Mouse (Mus musculus): ENCODE results near the gene Rab4a. TPM values are rescaled to one million over a fixed set of nuclear protein-coding genes. Genes with fewer than 3 reads are reported as not detected.

Gene Rab4a
- polyA plus RNA-seq, 1 experiment from 2014 or later = 64.3 TPM

GRCm38 (mm10) chr8:123842086-123842485, 36.3 kb downstream of the Rab4a start:
- DNase-seq (ENCODE audit: low spot score) (no peak), ATAC-seq (ENCODE audit: low FRiP score) (no peak)
- no peak overlapping the region for H3K9ac ChIP-seq (ENCODE audit: low read depth, low read length)
- no peaks in the 10 kb centered on the region for H3K9me3 ChIP-seq (ENCODE audit: control insufficient read depth, low read length)
- H3K4me3 ChIP-seq (ENCODE audit: low read depth, low read length) = no peak overlapping the region
- no peak overlapping the region for H3K27ac ChIP-seq (ENCODE audit: low read depth, low read length)
- 92% methylated on average over 12 of the region's 12 CpGs for WGBS
- H3K4me2 ChIP-seq (replicated peaks; ENCODE audit: low read depth, low read length) = no peak overlapping the region
- no peaks in the 10 kb centered on the region for H3K27me3 ChIP-seq (ENCODE audit: control insufficient read depth, insufficient read depth, low read length)
- no peaks in the 10 kb centered on the region for H3K4me1 ChIP-seq (replicated peaks; ENCODE audit: control insufficient read depth, insufficient read depth, low read length)
- no peaks in the 10 kb centered on the region for H3K36me3 ChIP-seq (ENCODE audit: control insufficient read depth, insufficient read depth, low read length)

GRCm38 (mm10) chr8:123844341-123844740, 38.6 kb downstream of the Rab4a start:
- 69% methylated on average over 7 of the region's 7 CpGs for WGBS

DNA sequence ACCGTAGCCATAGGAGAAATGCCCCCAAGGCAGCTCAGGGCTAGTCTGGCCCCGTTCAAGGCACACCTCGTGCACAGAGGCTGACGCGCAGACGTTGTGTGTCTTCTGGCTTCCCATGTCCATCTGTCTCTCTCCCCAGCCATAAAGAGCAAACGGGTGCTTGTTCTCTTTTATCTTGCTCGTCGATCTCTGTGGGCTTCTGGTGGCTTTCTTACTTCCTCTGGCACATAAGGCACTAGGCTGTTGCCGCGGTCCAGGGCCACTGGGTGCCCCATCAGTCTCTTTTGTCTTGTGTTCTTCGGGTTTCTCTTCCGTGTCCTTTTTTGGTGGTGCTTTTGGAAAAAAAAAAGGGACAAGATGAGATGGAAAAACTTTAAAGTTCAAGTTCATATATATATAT, 39.3 kb downstream of the Rab4a start:
- Histone ChIP-seq H3K4me2 (replicated peaks; ENCODE audit: low read depth, low read length) (no peak overlapping the region), H3K27ac (ENCODE audit: low read depth, low read length) (no peak overlapping the region)
- no peak for ATAC-seq (ENCODE audit: low FRiP score)

More at GRCm38 (mm10) chr8:123844341-123844740, 38.6 kb downstream of the Rab4a start:
- H3K4me1 ChIP-seq (replicated peaks; ENCODE audit: control insufficient read depth, insufficient read depth, low read length) = no peaks in the 10 kb centered on the region
- H3K4me3 ChIP-seq (ENCODE audit: low read depth, low read length) = no peak overlapping the region
- H3K27ac ChIP-seq (ENCODE audit: low read depth, low read length) = no peak overlapping the region
- H3K36me3 ChIP-seq (ENCODE audit: control insufficient read depth, insufficient read depth, low read length) = no peaks in the 10 kb centered on the region
- H3K9ac ChIP-seq (ENCODE audit: low read depth, low read length) = no peak overlapping the region
- H3K4me2 ChIP-seq (replicated peaks; ENCODE audit: low read depth, low read length) = no peak overlapping the region
- H3K9me3 ChIP-seq (ENCODE audit: control insufficient read depth, low read length) = no peaks in the 10 kb centered on the region
- DNase-seq (ENCODE audit: low spot score) (no peak), ATAC-seq (ENCODE audit: low FRiP score) (no peak)
- H3K27me3 ChIP-seq (ENCODE audit: control insufficient read depth, insufficient read depth, low read length) = no peaks in the 10 kb centered on the region

DNA sequence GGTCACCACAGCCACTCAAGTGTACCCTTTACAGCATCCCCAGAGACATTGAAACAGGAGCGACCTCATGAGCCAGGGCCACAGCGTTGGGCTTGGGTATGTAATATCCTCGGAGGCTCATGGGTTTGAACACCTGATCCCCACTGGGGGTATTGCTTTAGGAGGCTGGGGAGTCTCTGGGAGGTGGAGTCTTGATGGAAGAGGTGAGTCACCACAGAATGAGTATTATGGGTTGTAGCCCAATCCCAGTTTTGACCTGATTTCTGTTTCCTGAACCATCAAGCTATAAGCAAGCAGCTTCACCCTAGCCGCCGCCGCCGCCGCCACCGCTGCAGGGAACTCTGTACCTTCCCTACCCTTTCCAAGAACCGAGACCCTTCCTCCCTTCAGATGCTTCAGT, 40.2 kb downstream of the Rab4a start:
- Histone ChIP-seq H3K4me3 (ENCODE audit: low read depth, low read length) (no peak overlapping the region), H3K9me3 (ENCODE audit: control insufficient read depth, low read length) (no peaks in the 10 kb centered on the region), H3K36me3 (ENCODE audit: control insufficient read depth, insufficient read depth, low read length) (no peaks in the 10 kb centered on the region), H3K4me1 (replicated peaks; ENCODE audit: control insufficient read depth, insufficient read depth, low read length) (no peaks in the 10 kb centered on the region), H3K9ac (ENCODE audit: low read depth, low read length) (no peak overlapping the region), H3K4me2 (replicated peaks; ENCODE audit: low read depth, low read length) (no peak overlapping the region), H3K27me3 (ENCODE audit: control insufficient read depth, insufficient read depth, low read length) (no peaks in the 10 kb centered on the region), H3K27ac (ENCODE audit: low read depth, low read length) (no peak overlapping the region)
- WGBS = 93% methylated on average over 10 of the region's 10 CpGs
- DNase-seq (ENCODE audit: low spot score) (no peak), ATAC-seq (ENCODE audit: low FRiP score) (no peak)

More for the DNA sequence above, 39.3 kb downstream of the Rab4a start:
- H3K36me3 ChIP-seq (ENCODE audit: control insufficient read depth, insufficient read depth, low read length) = no peaks in the 10 kb centered on the region
- H3K9ac ChIP-seq (ENCODE audit: low read depth, low read length) = no peak overlapping the region
- H3K4me1 ChIP-seq (replicated peaks; ENCODE audit: control insufficient read depth, insufficient read depth, low read length) = no peaks in the 10 kb centered on the region
- H3K27me3 ChIP-seq (ENCODE audit: control insufficient read depth, insufficient read depth, low read length) = no peaks in the 10 kb centered on the region
- no peak for DNase-seq (ENCODE audit: low spot score)
- no peaks in the 10 kb centered on the region for H3K9me3 ChIP-seq (ENCODE audit: control insufficient read depth, low read length)
- no peak overlapping the region for H3K4me3 ChIP-seq (ENCODE audit: low read depth, low read length)
- WGBS = 93% methylated on average over 13 of the region's 13 CpGs

GRCm38 (mm10) chr8:123846509-123846908, 40.7 kb downstream of the Rab4a start:
- ATAC-seq (ENCODE audit: low FRiP score) (no peak), DNase-seq (ENCODE audit: low spot score) (no peak)
- WGBS = 94% methylated on average over 12 of the region's 12 CpGs
- Histone ChIP-seq H3K27ac (ENCODE audit: low read depth, low read length) (no peak overlapping the region), H3K9me3 (ENCODE audit: control insufficient read depth, low read length) (no peaks in the 10 kb centered on the region), H3K4me3 (ENCODE audit: low read depth, low read length) (no peak overlapping the region), H3K36me3 (ENCODE audit: control insufficient read depth, insufficient read depth, low read length) (no peaks in the 10 kb centered on the region), H3K4me2 (replicated peaks; ENCODE audit: low read depth, low read length) (no peak overlapping the region), H3K4me1 (replicated peaks; ENCODE audit: control insufficient read depth, insufficient read depth, low read length) (no peaks in the 10 kb centered on the region), H3K9ac (ENCODE audit: low read depth, low read length) (no peak overlapping the region), H3K27me3 (ENCODE audit: control insufficient read depth, insufficient read depth, low read length) (no peaks in the 10 kb centered on the region)

GRCm38 (mm10) chr8:123847546-123847945, 41.8 kb downstream of the Rab4a start:
- Histone ChIP-seq H3K4me2 (replicated peaks; ENCODE audit: low read depth, low read length) (no peak overlapping the region), H3K4me3 (ENCODE audit: low read depth, low read length) (no peak overlapping the region), H3K9me3 (ENCODE audit: control insufficient read depth, low read length) (no peaks in the 10 kb centered on the region), H3K36me3 (ENCODE audit: control insufficient read depth, insufficient read depth, low read length) (no peaks in the 10 kb centered on the region), H3K9ac (ENCODE audit: low read depth, low read length) (no peak overlapping the region), H3K27me3 (ENCODE audit: control insufficient read depth, insufficient read depth, low read length) (no peaks in the 10 kb centered on the region), H3K27ac (ENCODE audit: low read depth, low read length) (no peak overlapping the region), H3K4me1 (replicated peaks; ENCODE audit: control insufficient read depth, insufficient read depth, low read length) (no peaks in the 10 kb centered on the region)
- 69% methylated on average over 3 of the region's 3 CpGs for WGBS
- ATAC-seq (ENCODE audit: low FRiP score) (no peak), DNase-seq (ENCODE audit: low spot score) (no peak)

DNA sequence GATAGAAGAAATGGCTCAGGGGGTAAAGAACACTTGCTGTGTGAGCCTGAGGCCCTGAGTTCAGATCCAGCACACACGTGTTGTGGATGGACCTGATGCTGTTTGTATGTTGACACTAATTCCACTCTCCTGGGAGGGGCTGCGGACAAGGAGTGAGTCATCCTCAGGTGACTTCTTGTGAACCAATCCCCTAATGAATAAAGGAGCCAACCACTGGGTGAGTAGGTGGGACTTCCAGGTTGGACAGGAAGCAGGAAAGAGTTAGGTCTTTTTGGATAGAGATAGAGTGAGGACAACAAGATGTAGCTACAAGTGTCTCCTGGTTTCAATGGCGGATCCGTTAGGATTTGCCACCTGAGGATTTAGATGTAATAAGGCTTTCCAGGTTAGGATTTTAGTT, 43.6 kb downstream of the Rab4a start:
- Histone ChIP-seq H3K9me3 (ENCODE audit: control insufficient read depth, low read length) (no peaks in the 10 kb centered on the region), H3K36me3 (ENCODE audit: control insufficient read depth, insufficient read depth, low read length) (no peaks in the 10 kb centered on the region), H3K27me3 (ENCODE audit: control insufficient read depth, insufficient read depth, low read length) (no peaks in the 10 kb centered on the region), H3K4me1 (replicated peaks; ENCODE audit: control insufficient read depth, insufficient read depth, low read length) (no peaks in the 10 kb centered on the region), H3K27ac (ENCODE audit: low read depth, low read length) (no peak overlapping the region), H3K4me2 (replicated peaks; ENCODE audit: low read depth, low read length) (no peak overlapping the region), H3K9ac (ENCODE audit: low read depth, low read length) (no peak overlapping the region), H3K4me3 (ENCODE audit: low read depth, low read length) (no peak overlapping the region)
- ATAC-seq (ENCODE audit: low FRiP score) (no peak), DNase-seq (ENCODE audit: low spot score) (no peak)
- whole genome bisulfite sequencing = 89% methylated on average over 4 of the region's 4 CpGs

GRCm38 (mm10) chr8:123851590-123851989, 45.8 kb downstream of the Rab4a start:
- no peak overlapping the region for H3K4me3 ChIP-seq (ENCODE audit: low read depth, low read length)
- H3K36me3 ChIP-seq (ENCODE audit: control insufficient read depth, insufficient read depth, low read length) = no peaks in the 10 kb centered on the region
- WGBS = 77% methylated on average over 5 of the region's 5 CpGs
- ATAC-seq (ENCODE audit: low FRiP score) = no peak
- no peak overlapping the region for H3K27ac ChIP-seq (ENCODE audit: low read depth, low read length)
- DNase-seq (ENCODE audit: low spot score) = no peak
- no peak overlapping the region for H3K4me2 ChIP-seq (replicated peaks; ENCODE audit: low read depth, low read length)
- no peaks in the 10 kb centered on the region for H3K4me1 ChIP-seq (replicated peaks; ENCODE audit: control insufficient read depth, insufficient read depth, low read length)
- no peaks in the 10 kb centered on the region for H3K9me3 ChIP-seq (ENCODE audit: control insufficient read depth, low read length)
- no peaks in the 10 kb centered on the region for H3K27me3 ChIP-seq (ENCODE audit: control insufficient read depth, insufficient read depth, low read length)
- H3K9ac ChIP-seq (ENCODE audit: low read depth, low read length) = no peak overlapping the region

DNA sequence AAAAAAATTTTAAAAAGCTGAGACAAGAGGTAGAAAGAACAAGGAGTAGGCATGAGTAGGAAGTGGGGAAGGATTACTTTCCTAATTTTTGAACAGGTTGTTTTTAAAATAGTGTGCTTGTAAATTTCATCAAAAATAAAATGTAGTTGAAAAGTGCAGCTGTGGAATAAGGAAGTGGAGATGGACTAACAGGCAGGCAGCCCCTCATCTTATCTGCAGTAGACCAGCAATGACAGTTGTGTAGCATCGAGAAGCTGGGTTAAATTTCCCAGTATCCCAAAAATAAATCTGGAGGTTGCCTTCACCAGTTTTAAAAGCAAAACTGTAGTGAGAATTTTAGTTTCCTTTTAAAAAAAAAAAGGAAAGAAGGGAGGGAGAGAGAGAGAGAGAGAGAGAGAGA, 48.5 kb downstream of the Rab4a start:
- H3K4me2 ChIP-seq (replicated peaks; ENCODE audit: low read depth, low read length) = no peak overlapping the region
- no peak overlapping the region for H3K4me3 ChIP-seq (ENCODE audit: low read depth, low read length)
- no peak overlapping the region for H3K9ac ChIP-seq (ENCODE audit: low read depth, low read length)
- no peak for DNase-seq (ENCODE audit: low spot score)
- 0 out of 2 replicates have a peak, but pooled peaks cover 2% of the 10 kb centered on the region for H3K4me1 ChIP-seq (replicated peaks; ENCODE audit: control insufficient read depth, insufficient read depth, low read length)
- H3K27me3 ChIP-seq (ENCODE audit: control insufficient read depth, insufficient read depth, low read length) = no peaks in the 10 kb centered on the region
- H3K9me3 ChIP-seq (ENCODE audit: control insufficient read depth, low read length) = no peaks in the 10 kb centered on the region
- no peak for ATAC-seq (ENCODE audit: low FRiP score)
- no peak overlapping the region for H3K27ac ChIP-seq (ENCODE audit: low read depth, low read length)
- H3K36me3 ChIP-seq (ENCODE audit: control insufficient read depth, insufficient read depth, low read length) = no peaks in the 10 kb centered on the region
- WGBS = 88% methylated on average over 1 of the region's 1 CpGs

All from hindbrain, embryonic 11.5 days (tissue).